Mouse (Mus musculus) hematopoietic stem cell, adult 5-6 weeks (primary cell): Measurements from ENCODE around the gene Nlrc5. TPM values are rescaled to one million over a fixed set of nuclear protein-coding genes. Genes with fewer than 3 reads are reported as not detected.

Experiments used
- ATAC-seq, 2 experiments: fragments of 125-278 bp in 1 of 2; replicated peaks in 1 of 2; 2 replicates each; pipeline ENCODE4 v1.8.0; 2016 to 2017; ENCODE audit warnings: inconsistent platforms in 2 of 2, mild to moderate bottlenecking in 2 of 2, moderate number of reproducible peaks in 2 of 2, low read depth in 1 of 2, moderate TSS enrichment in 1 of 2; ENCODE audit not compliant: low FRiP score in 2 of 2, poor library complexity in 2 of 2, severe bottlenecking in 2 of 2, insufficient read depth in 1 of 2, low TSS enrichment in 1 of 2
- total RNA-seq: library from RNA; stranded (forward); fragments of 172-1452, 232-1000 nt; gene quantifications from 2 replicates; pipeline ENCODE4 v1.2.3, GENCODE M21; 2017

Gene Nlrc5
- total RNA-seq, 1 experiment from 2014 or later, result 97.6 TPM

GRCm38 (mm10) chr8:94489809-94490483 is 55.8 kb downstream of the Nlrc5 start:
- ATAC-seq, result no peak

GRCm38 (mm10) chr8:94492021-94492681 is 58.0 kb downstream of the Nlrc5 start:
- ATAC-seq, result peak; percentile 75 to 83

DNA sequence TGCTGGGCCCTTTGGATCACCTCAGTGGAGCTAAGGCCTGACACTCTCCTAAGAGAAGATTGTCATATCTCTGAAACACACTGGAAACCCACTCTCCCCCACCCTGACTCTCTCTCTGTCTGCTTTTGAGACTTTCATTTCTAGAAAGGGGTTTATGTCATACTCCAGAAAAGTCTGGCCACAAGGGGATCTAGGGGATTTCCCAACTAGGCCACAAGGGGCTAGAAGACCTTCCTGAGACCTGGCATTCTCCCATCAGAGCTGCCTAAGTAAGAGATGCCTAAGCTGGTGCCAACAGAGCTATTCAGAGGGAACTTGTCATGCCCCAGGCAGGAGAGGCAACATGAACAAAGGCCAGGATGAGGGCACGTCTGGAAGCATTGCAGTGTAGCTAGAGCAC is 59.1 kb downstream of the Nlrc5 start:
- no peak for ATAC-seq

DNA sequence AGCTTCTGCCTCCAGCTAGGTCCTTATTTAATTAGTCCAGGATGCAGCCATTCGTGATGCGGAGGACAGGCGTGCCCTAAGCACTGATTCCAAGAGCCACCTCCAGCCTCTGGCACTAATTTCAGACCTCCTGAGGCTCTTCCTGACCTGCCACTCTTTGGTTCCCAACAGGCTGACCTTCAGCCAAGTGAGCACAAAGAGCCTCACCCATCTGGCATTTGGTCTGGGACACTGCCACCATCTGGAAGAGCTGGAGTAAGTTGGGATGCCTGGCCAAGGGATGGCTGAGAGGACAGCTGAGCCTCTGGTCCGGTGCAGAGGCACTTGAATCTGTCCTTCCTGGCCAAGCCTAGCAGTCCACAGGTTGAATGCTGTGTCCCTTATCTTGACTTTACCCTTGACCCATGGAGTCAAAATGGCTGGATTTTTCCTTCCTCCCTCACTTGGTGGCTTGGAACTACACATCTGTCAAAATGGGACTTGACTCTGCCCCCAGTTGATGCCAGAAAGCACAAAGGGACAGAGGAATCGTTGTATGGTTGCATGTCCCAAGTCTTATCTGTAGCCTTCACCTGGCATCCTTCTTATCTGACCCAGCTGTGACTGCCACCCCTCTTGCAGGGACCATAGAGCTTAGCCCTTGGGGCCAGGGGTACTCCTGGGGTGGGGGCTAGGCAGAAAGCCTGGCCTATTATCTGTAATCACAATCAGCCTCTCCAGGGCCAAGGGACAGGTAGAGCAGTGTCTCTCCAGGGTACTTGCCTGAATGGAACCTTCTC is 81.5 kb downstream of the Nlrc5 start:
- no peak for ATAC-seq

GRCm38 (mm10) chr8:94516209-94516593 is 82.0 kb downstream of the Nlrc5 start:
- ATAC-seq, result no peak

GRCm38 (mm10) chr8:94516766-94517165 is 82.6 kb downstream of the Nlrc5 start:
- ATAC-seq, result no peak

DNA sequence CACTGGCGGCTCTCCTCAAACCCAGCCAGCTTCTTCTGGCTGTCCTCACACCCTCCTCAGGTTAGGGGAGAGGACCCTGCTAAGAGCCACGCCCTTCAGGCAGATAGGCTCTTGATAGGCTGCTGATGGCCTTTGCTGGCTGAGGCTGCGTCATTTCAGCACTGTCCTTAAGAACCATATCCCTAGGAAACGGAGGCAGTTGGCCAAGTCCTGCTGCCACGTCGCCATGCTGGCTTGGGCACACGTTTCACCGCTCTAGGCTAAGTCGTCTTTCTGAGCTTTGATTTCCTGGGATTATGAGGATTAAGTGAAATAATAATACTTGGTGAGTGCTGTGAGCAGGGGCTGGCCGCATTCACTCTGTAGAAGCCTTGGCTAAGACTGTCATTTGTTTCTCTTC is 84.2 kb downstream of the Nlrc5 start:
- no peak for ATAC-seq

- ATAC-seq, result no peak
Observed at GRCm38 (mm10) chr8:94519021-94519420, 84.9 kb downstream of the Nlrc5 start.

- ATAC-seq, result no peak
Observed at GRCm38 (mm10) chr8:94521481-94521880, 87.3 kb downstream of the Nlrc5 start.

DNA sequence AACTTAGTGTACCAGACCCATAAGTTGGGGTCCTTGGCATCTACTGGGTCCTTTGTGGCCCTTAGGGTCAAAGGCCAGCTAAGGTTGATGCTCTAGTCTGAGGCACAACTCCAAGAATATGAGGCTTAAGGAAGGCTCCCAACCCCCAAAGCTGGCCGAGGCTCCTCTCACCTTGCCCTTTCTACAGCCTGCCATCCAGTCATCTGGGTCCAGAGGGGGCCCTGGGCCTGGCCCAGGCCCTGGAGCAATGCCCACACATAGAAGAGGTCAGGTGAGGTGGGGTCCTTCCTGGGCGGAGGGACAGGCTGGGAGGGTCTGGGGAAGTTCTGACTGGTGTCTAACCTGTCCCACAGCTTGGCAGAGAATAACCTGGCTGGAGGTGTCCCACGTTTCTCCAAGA is 88.3 kb downstream of the Nlrc5 start:
- ATAC-seq, result no peak

GRCm38 (mm10) chr8:94524554-94524953 is 90.4 kb downstream of the Nlrc5 start:
- ATAC-seq, result peak in 1 of 2 experiments; percentile 51; a peak in 1 of 4 replicates

DNA sequence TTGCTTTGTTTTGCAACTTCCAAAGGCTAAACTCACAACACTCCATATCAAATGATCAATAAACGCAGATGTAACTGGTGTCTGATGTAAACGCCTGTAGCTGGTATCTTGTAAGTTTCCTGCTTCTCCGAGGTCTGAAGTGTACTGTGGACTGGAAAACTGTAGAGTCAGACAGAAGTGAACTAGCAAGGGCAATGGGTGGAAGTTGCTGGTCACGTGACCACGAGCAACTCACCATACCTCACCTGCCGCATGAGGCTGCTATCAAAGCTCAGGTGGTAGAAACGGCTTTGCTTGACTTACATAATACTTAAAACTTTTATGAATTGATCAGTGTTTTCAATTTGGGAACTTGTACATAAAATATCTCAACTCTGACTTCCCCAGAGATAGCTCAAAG is 93.0 kb downstream of the Nlrc5 start:
- ATAC-seq, result no peak

DNA sequence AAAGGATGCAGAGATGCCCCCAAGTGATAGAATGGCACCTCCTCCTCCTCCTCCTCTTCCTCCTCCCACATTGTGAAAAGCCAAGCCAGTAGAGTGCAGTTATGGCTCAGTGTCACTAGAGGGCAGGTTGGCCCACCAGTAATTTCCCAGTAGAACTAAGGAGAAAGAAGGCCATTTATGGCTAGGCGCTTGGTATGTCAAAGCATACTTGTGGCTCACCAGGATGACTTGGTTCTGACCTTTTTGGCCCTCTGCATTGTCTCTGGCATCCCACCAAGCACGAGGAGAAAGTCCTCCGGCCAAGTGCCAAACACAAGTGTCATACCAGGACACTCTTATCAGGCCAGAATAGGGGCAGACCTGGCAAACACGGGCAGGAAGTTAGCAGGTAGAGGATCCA is 94.1 kb downstream of the Nlrc5 start:
- ATAC-seq, result peak; percentile 59 to 80

GRCm38 (mm10) chr8:94529875-94530274 is 95.7 kb downstream of the Nlrc5 start:
- ATAC-seq, result no peak

GRCm38 (mm10) chr8:94530643-94531042 is 96.5 kb downstream of the Nlrc5 start:
- peak in 1 of 2 experiments; percentile 29; a peak in 1 of 4 replicates for ATAC-seq

DNA sequence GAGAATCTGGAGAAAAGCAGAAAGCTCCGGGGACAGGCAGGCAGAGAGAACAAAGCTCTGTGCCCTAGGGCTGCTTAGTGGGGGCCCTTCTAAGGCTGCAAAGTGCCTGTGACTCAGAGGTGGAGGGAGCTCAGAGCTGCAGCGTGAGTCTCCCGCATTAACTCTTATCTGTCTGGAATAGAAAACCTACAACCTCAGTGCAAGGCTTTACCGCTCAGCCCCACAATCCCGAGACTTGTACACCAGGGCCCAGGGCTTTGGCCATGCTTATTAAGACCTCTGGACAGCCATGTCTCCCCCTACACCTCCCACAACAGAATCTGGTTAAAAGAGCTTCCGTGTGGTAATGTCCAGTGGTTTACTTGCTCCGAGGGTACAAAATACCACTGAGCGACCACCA is 97.8 kb downstream of the Nlrc5 start:
- no peak for ATAC-seq

- no peak for ATAC-seq
Observed at GRCm38 (mm10) chr8:94532525-94532872, 98.3 kb downstream of the Nlrc5 start.

DNA sequence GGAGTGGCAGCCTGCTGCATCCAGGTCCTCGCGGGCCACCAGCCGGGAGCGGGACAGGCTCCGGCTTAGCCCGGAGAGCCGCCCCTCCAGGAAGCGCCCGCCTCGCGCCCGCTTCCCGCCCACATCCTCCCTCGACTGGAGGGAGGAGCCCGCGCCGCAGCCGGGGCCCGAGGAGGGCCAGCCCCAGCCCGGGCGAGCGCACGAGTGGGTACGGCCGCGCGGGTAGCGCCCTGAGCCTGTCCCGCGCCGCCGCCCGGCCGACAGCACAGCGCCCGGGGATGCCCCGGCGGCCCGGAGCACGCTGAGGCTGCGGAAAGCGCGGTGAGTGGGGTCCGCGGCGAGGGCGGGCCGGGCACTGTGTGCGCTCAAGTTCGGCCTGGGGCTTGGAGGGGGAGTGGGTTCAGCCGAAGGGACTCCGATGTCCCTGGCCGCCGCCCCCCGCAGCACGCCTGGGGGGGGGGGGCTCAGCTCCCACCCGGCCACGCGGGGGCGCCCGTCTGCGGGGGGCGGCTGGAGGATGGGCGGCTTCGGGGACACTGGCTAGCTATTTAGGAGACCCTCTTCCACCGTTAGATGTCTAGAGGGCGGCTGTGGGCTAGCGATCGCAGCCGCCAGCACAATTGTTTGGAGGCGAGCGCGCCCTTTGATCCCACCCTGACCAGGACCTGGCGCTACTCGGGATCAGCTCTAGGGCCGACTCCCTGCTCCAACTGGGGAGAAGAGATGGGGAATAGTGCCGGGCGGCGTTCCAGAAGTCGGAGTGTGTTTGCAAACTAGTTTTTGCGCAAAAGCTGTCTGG is 98.9 kb downstream of the Nlrc5 start, which contains the start of gene Cpne2:
TSS of gene Cpne2 (plus strand) at position 118 of the 799 bp plus-strand sequence.
- ATAC-seq, result peak; percentile 64 to 70
